Mouse (Mus musculus) intestine, embryonic 14.5 days (tissue): ENCODE measurements around the gene Gm37240. TPM values are rescaled to one million over a fixed set of nuclear protein-coding genes. Genes with fewer than 3 reads are reported as not detected.
A peak's percentile ranks its signal among the peaks of the same experiment; 100 is the strongest.

Source experiments
- ATAC-seq: fragments of 200-750 bp; cut with Nextera tagmentation; replicated peaks from 2 replicates; pipeline ENCODE4 v1.8.0; 2017; ENCODE audit warnings: low read depth, moderate number of reproducible peaks, moderate TSS enrichment, moderate library complexity; ENCODE audit not compliant: low FRiP score, low TSS enrichment
- DNase-seq: peaks from one replicate; pipeline ENCODE4 v3.0.0-alpha.2; 2018; ENCODE audit warnings: low spot score
- H3K27ac ChIP-seq: fragments of 300-500 bp; sonication (generic); 2 replicates; pipeline ENCODE4 v1.5.1; 2014; ENCODE audit warnings: low read depth, mild to moderate bottlenecking, control low read depth
- H3K27me3 ChIP-seq: fragments of 300-500 bp; sonication (generic); replicated peaks from 2 replicates; pipeline ENCODE4 v1.6.1; 2014; ENCODE audit warnings: low read length, control low read depth; ENCODE audit not compliant: control insufficient read depth, insufficient read depth
- H3K36me3 ChIP-seq: fragments of 300-500 bp; sonication (generic); 2 replicates; pipeline ENCODE4 v1.6.1; 2014; ENCODE audit warnings: low read length, control low read depth; ENCODE audit not compliant: control insufficient read depth, insufficient read depth
- H3K4me1 ChIP-seq: fragments of 300-500 bp; sonication (generic); replicated peaks from 2 replicates; pipeline ENCODE4 v1.6.1; 2014; ENCODE audit warnings: low read length, control low read depth, mixed read lengths; ENCODE audit not compliant: control insufficient read depth, insufficient read depth
- H3K4me2 ChIP-seq: fragments of 300-500 bp; sonication (generic); 2 replicates; pipeline ENCODE4 v1.6.1; 2014; ENCODE audit warnings: low read length
- H3K4me3 ChIP-seq: fragments of 300-500 bp; sonication (generic); 2 replicates; pipeline ENCODE4 v1.5.1; 2014; ENCODE audit warnings: low read depth, low read length, control low read depth, mixed read lengths
- H3K9ac ChIP-seq: fragments of 300-500 bp; sonication (generic); 2 replicates; pipeline ENCODE4 v1.6.1; 2014; ENCODE audit warnings: mild to moderate bottlenecking, low read length
- H3K9me3 ChIP-seq: fragments of 300-500 bp; sonication (generic); 2 replicates; pipeline ENCODE4 v1.6.1; 2016; ENCODE audit warnings: low read length, control low read depth; ENCODE audit not compliant: control insufficient read depth
- WGBS: fragments of 180-500 bp; shearing (Covaris S2); extraction: QIAGEN DNeasy Blood & Tissue Kit; methylation state at CpG from one replicate; pipeline ENCODE4 v1.1.7; 2014; 5-methylcytosine and 5-hydroxymethylcytosine counted together
- polyA plus RNA-seq: library from polyadenylated mRNA; unstranded; fragments of >200 nt; fragmentation: Nextera tagmentation; extraction: Ambion mirVana; gene quantifications from 2 replicates; pipeline ENCODE4 v1.2.1, GENCODE M21; 2014

The Gm37240 gene
- polyA plus RNA-seq, 1 experiment from 2014 or later = 5.3 TPM

GRCm38 (mm10) chr3:84481104-84481503 is 1406.2 kb downstream of the Gm37240 start:
- H3K36me3 ChIP-seq = no peaks in the 10 kb centered on the region
- H3K9ac ChIP-seq = no peak overlapping the region
- no peaks in the 10 kb centered on the region for H3K9me3 ChIP-seq
- no peak; the same call in 1 of the 2 replicates for ATAC-seq
- DNase-seq = peak; percentile 71
- 5% methylated on average over 11 of the region's 11 CpGs for WGBS
- peak overlapping the region; percentile 97 for H3K4me2 ChIP-seq
- 0 out of 2 replicates have a peak overlapping the region, but pooled peaks have one; percentile 30 for H3K27ac ChIP-seq
- H3K4me1 ChIP-seq = peaks cover 6% of the 10 kb centered on the region; the same call in 1 of the 2 replicates
- H3K4me3 ChIP-seq = peak overlapping the region; percentile 49
- H3K27me3 ChIP-seq = peaks cover 18% of the 10 kb centered on the region

- WGBS = under 1% methylated on average over 78 of the region's 82 CpGs
- peak within 1 kb of the TSS; percentile 49 for H3K4me3 ChIP-seq
- peaks cover 18% of the 10 kb centered on the region for H3K27me3 ChIP-seq
- H3K4me1 ChIP-seq = peaks cover 6% of the 10 kb centered on the region; the same call in 1 of the 2 replicates
- 0 out of 2 replicates have a peak within 1 kb of the TSS, but pooled peaks have one; percentile 30 for H3K27ac ChIP-seq
- DNase-seq (peak; percentile 81), ATAC-seq (peak; percentile 81)
- H3K36me3 ChIP-seq = no peaks in the 10 kb centered on the region
- H3K9me3 ChIP-seq = no peaks in the 10 kb centered on the region
- H3K4me2 ChIP-seq = peak within 1 kb of the TSS; percentile 97
- H3K9ac ChIP-seq = peak within 1 kb of the TSS; percentile 61
Measured at GRCm38 (mm10) chr3:84480006-84480897, 1407.1 kb downstream of the Gm37240 start, which contains the start of gene Fhdc1. Gene Fhdc1, minus strand, starts transcription at chr3:84480429.

GRCm38 (mm10) chr3:84479293-84480005 is 1407.9 kb downstream of the Gm37240 start:
- peak overlapping the region; percentile 49 for H3K4me3 ChIP-seq
- under 1% methylated on average over 61 of the region's 61 CpGs for WGBS
- no peaks in the 10 kb centered on the region for H3K36me3 ChIP-seq
- peak overlapping the region; percentile 97 for H3K4me2 ChIP-seq
- H3K4me1 ChIP-seq = peaks cover 6% of the 10 kb centered on the region; the same call in 1 of the 2 replicates
- no peak overlapping the region for H3K27ac ChIP-seq
- H3K9me3 ChIP-seq = no peaks in the 10 kb centered on the region
- peak; percentile 81 for DNase-seq
- peak overlapping the region; percentile 61 for H3K9ac ChIP-seq
- ATAC-seq = peak; percentile 45
- peaks cover 18% of the 10 kb centered on the region for H3K27me3 ChIP-seq

GRCm38 (mm10) chr3:84478896-84479292 is 1408.4 kb downstream of the Gm37240 start:
- Histone ChIP-seq H3K9me3 (no peaks in the 10 kb centered on the region), H3K9ac (peak overlapping the region; percentile 61), H3K4me1 (peaks cover 6% of the 10 kb centered on the region; the same call in 1 of the 2 replicates), H3K4me2 (peak overlapping the region; percentile 97), H3K27ac (no peak overlapping the region), H3K27me3 (peaks cover 18% of the 10 kb centered on the region), H3K36me3 (no peaks in the 10 kb centered on the region), H3K4me3 (peak overlapping the region; percentile 49)
- WGBS = 5% methylated on average over 12 of the region's 12 CpGs
- ATAC-seq (no peak), DNase-seq (peak; percentile 79)

GRCm38 (mm10) chr3:84478195-84478594 is 1409.1 kb downstream of the Gm37240 start:
- WGBS = 15% methylated on average over 7 of the region's 7 CpGs
- Histone ChIP-seq H3K9me3 (no peaks in the 10 kb centered on the region), H3K27ac (no peak overlapping the region), H3K9ac (no peak overlapping the region; the same call in 1 of the 2 replicates), H3K36me3 (no peaks in the 10 kb centered on the region), H3K4me3 (peak overlapping the region; percentile 49), H3K27me3 (peaks cover 18% of the 10 kb centered on the region), H3K4me1 (peaks cover 12% of the 10 kb centered on the region), H3K4me2 (peak overlapping the region; percentile 97)
- ATAC-seq (no peak), DNase-seq (no peak)

- 76% methylated on average over 1 of the region's 1 CpGs for WGBS
- Histone ChIP-seq H3K36me3 (no peaks in the 10 kb centered on the region), H3K27me3 (peaks cover 18% of the 10 kb centered on the region), H3K4me1 (peaks cover 19% of the 10 kb centered on the region), H3K4me2 (no peak overlapping the region), H3K9me3 (no peaks in the 10 kb centered on the region), H3K9ac (no peak overlapping the region), H3K4me3 (no peak overlapping the region), H3K27ac (no peak overlapping the region)
- DNase-seq = no peak
- ATAC-seq = no peak
Measured at GRCm38 (mm10) chr3:84477498-84477897, 1409.8 kb downstream of the Gm37240 start.

- 84% methylated on average over 12 of the region's 12 CpGs for WGBS
- H3K4me3 ChIP-seq = no peak overlapping the region
- no peak for DNase-seq
- H3K27ac ChIP-seq = no peak overlapping the region
- no peaks in the 10 kb centered on the region for H3K36me3 ChIP-seq
- no peak overlapping the region for H3K9ac ChIP-seq
- H3K27me3 ChIP-seq = peaks cover 18% of the 10 kb centered on the region
- ATAC-seq = no peak
- H3K4me1 ChIP-seq = peaks cover 24% of the 10 kb centered on the region
- no peak overlapping the region for H3K4me2 ChIP-seq
- H3K9me3 ChIP-seq = no peaks in the 10 kb centered on the region
Measured at GRCm38 (mm10) chr3:84474981-84475775, 1412.1 kb downstream of the Gm37240 start.

- Histone ChIP-seq H3K36me3 (no peaks in the 10 kb centered on the region), H3K4me3 (no peak overlapping the region), H3K9me3 (no peaks in the 10 kb centered on the region), H3K27ac (no peak overlapping the region), H3K4me2 (no peak overlapping the region), H3K27me3 (peaks cover 18% of the 10 kb centered on the region), H3K4me1 (peaks cover 24% of the 10 kb centered on the region), H3K9ac (no peak overlapping the region)
- DNase-seq = no peak
- 67% methylated on average over 6 of the region's 6 CpGs for WGBS
- no peak for ATAC-seq
Measured at GRCm38 (mm10) chr3:84474398-84474797, 1412.9 kb downstream of the Gm37240 start.
